Mouse (Mus musculus): ENCODE measurements around the gene Olfml2a.

Olfml2a gene

GRCm38 (mm10) chr2:39011264-39011663 lies 79.5 kb downstream of the Olfml2a start:
- no peak for DNase-seq (ENCODE audit: low spot score)

DNA sequence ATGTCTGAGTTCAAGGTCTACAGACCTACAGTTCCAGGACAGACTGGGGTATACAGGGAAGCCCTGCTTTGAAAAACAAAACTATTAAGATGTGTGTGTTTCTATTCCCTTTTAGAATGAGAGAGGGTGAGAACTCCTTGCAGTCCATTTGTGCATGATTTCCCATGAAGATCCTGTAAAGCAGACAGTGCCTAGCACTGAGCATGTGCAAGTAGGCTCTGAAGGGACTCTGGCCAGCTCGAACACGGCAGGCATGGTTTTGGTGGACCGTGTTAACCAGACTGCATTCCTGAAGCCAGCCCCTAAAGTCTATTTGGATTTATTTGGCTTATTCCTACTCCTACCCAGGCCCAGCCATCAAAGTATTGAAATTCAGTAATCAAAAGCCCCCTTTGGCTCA lies 80.2 kb downstream of the Olfml2a start:
- no peak for DNase-seq (ENCODE audit: low spot score)

DNA sequence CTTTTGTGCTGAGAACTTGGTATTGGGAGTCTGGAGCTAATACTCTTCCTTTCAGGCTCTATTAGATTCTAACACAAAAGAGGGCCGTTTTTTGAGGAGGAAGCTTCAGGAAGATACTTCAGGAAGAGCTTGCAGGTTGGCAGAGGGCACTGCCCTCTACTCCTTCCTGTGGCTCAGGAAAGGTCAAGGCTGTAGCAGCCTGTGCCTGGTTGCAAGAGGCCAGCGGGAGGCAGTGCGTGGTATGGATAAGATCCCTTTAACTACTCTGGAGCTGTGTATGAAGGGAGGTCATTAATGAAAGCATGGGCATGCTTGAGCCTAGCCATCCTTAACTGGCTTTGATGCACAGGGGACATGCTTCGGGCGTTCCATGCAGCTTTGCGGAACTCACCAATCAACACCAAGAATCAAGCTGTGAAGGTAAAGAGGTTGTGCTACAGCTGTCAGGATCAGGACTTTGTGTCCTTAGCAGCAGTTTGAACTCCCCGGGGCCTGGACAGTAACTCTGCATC lies 81.0 kb downstream of the Olfml2a start:
- no peak for DNase-seq (ENCODE audit: low spot score)
